Mouse (Mus musculus) inflammation-experienced regulatory T-cells, adult 6 months (primary cell): ENCODE data around the gene Il11. TPM values are rescaled to one million over a fixed set of nuclear protein-coding genes. Genes with fewer than 3 reads are reported as not detected.
"Not testable (repeated sequence)": the region's sequence is repeated elsewhere in the genome, so short reads cannot be mapped to it uniquely, and the experiment has no call there.

Experiments
- ATAC-seq: one replicate; pipeline ENCODE4 v1.8.0; 2017
- polyA plus RNA-seq, 3 experiments: library from polyadenylated mRNA; unstranded; fragments of 100-300 nt; shearing (Covaris generic); gene quantifications; one replicate each; pipeline ENCODE4 v1.2.1; 2017

Il11 gene
- not detected for polyA plus RNA-seq

GRCm38 (mm10) chr7:4782759-4783158 lies at the start of gene Il11, which contains the start of gene Tmem190:
Gene Il11, minus strand, starts transcription at chr7:4782859.
Gene Tmem190, plus strand, starts transcription at chr7:4782937.
- no peak for ATAC-seq

- no peak for ATAC-seq
Observed at GRCm38 (mm10) chr7:4830476-4830875, 47.8 kb upstream of the Il11 start.

GRCm38 (mm10) chr7:4825365-4825764 lies 42.7 kb upstream of the Il11 start:
- no peak for ATAC-seq

GRCm38 (mm10) chr7:4822162-4822907 lies 39.7 kb upstream of the Il11 start:
- ATAC-seq, result no peak

- ATAC-seq, result no peak
Observed at GRCm38 (mm10) chr7:4821690-4822089, 39.0 kb upstream of the Il11 start.

- ATAC-seq, result not testable (repeated sequence)
Observed at GRCm38 (mm10) chr7:4820925-4821324, 38.3 kb upstream of the Il11 start.

- no peak for ATAC-seq
Observed at GRCm38 (mm10) chr7:4816559-4816958, 33.9 kb upstream of the Il11 start.

GRCm38 (mm10) chr7:4813105-4813791 lies 30.6 kb upstream of the Il11 start:
- ATAC-seq, result no peak

- peak; percentile 94 for ATAC-seq
Observed at GRCm38 (mm10) chr7:4812303-4813104, 29.8 kb upstream of the Il11 start, which contains the start of gene Ube2s. Gene Ube2s, minus strand, starts transcription at chr7:4812590.

GRCm38 (mm10) chr7:4811842-4812302 lies 29.2 kb upstream of the Il11 start:
- no peak for ATAC-seq

- not testable (repeated sequence) for ATAC-seq
Observed at GRCm38 (mm10) chr7:4811131-4811530, 28.5 kb upstream of the Il11 start.

GRCm38 (mm10) chr7:4806716-4807115 lies 24.1 kb upstream of the Il11 start:
- ATAC-seq, result peak; percentile 55

GRCm38 (mm10) chr7:4802247-4802646 lies 19.6 kb upstream of the Il11 start:
- ATAC-seq, result no peak

GRCm38 (mm10) chr7:4795767-4796433 lies 13.2 kb upstream of the Il11 start:
- peak; percentile 24 for ATAC-seq

- no peak for ATAC-seq
Observed at GRCm38 (mm10) chr7:4794631-4795168, 12.0 kb upstream of the Il11 start.

- ATAC-seq, result no peak
Observed at GRCm38 (mm10) chr7:4793674-4794073, 11.0 kb upstream of the Il11 start.

GRCm38 (mm10) chr7:4793248-4793647 lies 10.6 kb upstream of the Il11 start:
- not testable (repeated sequence) for ATAC-seq

- ATAC-seq, result peak; percentile 94
Observed at GRCm38 (mm10) chr7:4792278-4793212, 9.9 kb upstream of the Il11 start, which contains the start of gene Rpl28. Gene Rpl28, plus strand, starts transcription at chr7:4792874.

- ATAC-seq, result no peak
Observed at GRCm38 (mm10) chr7:4789436-4789935, 6.8 kb upstream of the Il11 start, which contains the start of gene Tmem238. Gene Tmem238, minus strand, starts transcription at chr7:4789656.
